Mouse (Mus musculus) stomach, embryonic 14.5 days (tissue): ENCODE results near the gene Eef1e1. TPM values are rescaled to one million over a fixed set of nuclear protein-coding genes. Genes with fewer than 3 reads are reported as not detected.

ENCODE experiments used
- ATAC-seq: fragments of 200-750 bp; cut with Nextera tagmentation; 2 replicates; pipeline ENCODE4 v1.8.0; 2017; ENCODE audit warnings: low read depth, moderate TSS enrichment; ENCODE audit not compliant: insufficient number of reproducible peaks, insufficient read depth, low FRiP score
- H3K27ac ChIP-seq: fragments of 300-500 bp; sonication (generic); 2 replicates; pipeline ENCODE4 v1.5.1; 2014; ENCODE audit warnings: mild to moderate bottlenecking, low read length, moderate library complexity, mixed read lengths
- H3K27me3 ChIP-seq: fragments of 300-500 bp; sonication (generic); 2 replicates; pipeline ENCODE4 v1.6.1; 2014; ENCODE audit warnings: low read length, control low read depth, mixed read lengths; ENCODE audit not compliant: control insufficient read depth, insufficient read depth
- H3K36me3 ChIP-seq: fragments of 300-500 bp; sonication (generic); 2 replicates; pipeline ENCODE4 v1.6.1; 2014; ENCODE audit warnings: mild to moderate bottlenecking, control low read depth, low read length, moderate library complexity, mixed read lengths; ENCODE audit not compliant: control insufficient read depth, insufficient read depth
- H3K4me1 ChIP-seq: fragments of 300-500 bp; sonication (generic); 2 replicates; pipeline ENCODE4 v1.6.1; 2014; ENCODE audit warnings: low read length, control low read depth, mixed read lengths; ENCODE audit not compliant: control insufficient read depth, insufficient read depth
- H3K4me2 ChIP-seq: fragments of 300-500 bp; sonication (generic); replicated peaks from 2 replicates; pipeline ENCODE4 v1.6.1; 2014; ENCODE audit warnings: low read depth, low read length, control low read depth
- H3K4me3 ChIP-seq: fragments of 300-500 bp; sonication (generic); 2 replicates; pipeline ENCODE4 v1.5.1; 2014; ENCODE audit warnings: low read depth, low read length, control low read depth
- H3K9ac ChIP-seq: fragments of 300-500 bp; sonication (generic); replicated peaks from 2 replicates; pipeline ENCODE4 v1.6.1; 2014; ENCODE audit warnings: low read depth, mild to moderate bottlenecking, control low read depth, low read length, moderate library complexity, mixed read lengths
- H3K9me3 ChIP-seq: fragments of 300-500 bp; sonication (generic); 2 replicates; pipeline ENCODE4 v1.6.1; 2016; ENCODE audit warnings: low read depth, low read length, control low read depth; ENCODE audit not compliant: control insufficient read depth
- WGBS: fragments of 180-500 bp; shearing (Covaris S2); extraction: QIAGEN DNeasy Blood & Tissue Kit; methylation state at CpG from one replicate; pipeline ENCODE4 v1.1.7; 2014; 5-methylcytosine and 5-hydroxymethylcytosine counted together
- polyA plus RNA-seq: library from polyadenylated mRNA; unstranded; fragments of >200 nt; fragmentation: Nextera tagmentation; extraction: Ambion mirVana; gene quantifications from 2 replicates; pipeline ENCODE4 v1.2.1, GENCODE M21; 2014

Eef1e1 gene
- polyA plus RNA-seq, 1 experiment from 2014 or later, result 46.4 TPM

DNA sequence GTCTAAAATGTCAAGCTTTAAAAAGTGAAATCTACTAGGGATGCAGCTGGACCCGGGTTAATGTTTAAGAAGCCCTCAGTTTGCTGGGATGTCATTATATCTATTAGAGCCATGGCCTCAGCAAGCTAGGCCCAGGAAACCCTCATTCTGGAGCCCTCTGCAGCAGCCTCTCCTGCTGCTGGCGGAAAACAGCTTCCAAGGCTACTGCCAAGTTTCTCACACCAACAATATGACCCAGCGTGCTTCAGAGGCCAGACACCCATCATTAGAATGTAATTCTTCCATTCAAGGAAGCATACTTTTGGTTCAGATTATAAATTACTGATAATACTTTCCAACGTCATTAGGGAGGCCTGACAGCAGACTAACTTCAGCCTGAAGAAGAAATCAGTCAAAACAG lies 42.0 kb downstream of the Eef1e1 start:
- no peaks in the 10 kb centered on the region for H3K4me1 ChIP-seq
- WGBS, result 75% methylated on average over 4 of the region's 4 CpGs
- H3K4me2 ChIP-seq, result no peak overlapping the region
- no peak overlapping the region for H3K4me3 ChIP-seq
- no peak overlapping the region for H3K27ac ChIP-seq
- no peak overlapping the region for H3K9ac ChIP-seq
- no peaks in the 10 kb centered on the region; the same call in 1 of the 2 replicates for H3K36me3 ChIP-seq
- H3K9me3 ChIP-seq, result no peaks in the 10 kb centered on the region
- no peaks in the 10 kb centered on the region for H3K27me3 ChIP-seq
- no peak for ATAC-seq

- Histone ChIP-seq H3K4me2 (no peak overlapping the region), H3K9ac (no peak overlapping the region), H3K4me1 (no peaks in the 10 kb centered on the region), H3K27ac (no peak overlapping the region), H3K36me3 (no peaks in the 10 kb centered on the region; the same call in 1 of the 2 replicates), H3K27me3 (no peaks in the 10 kb centered on the region), H3K4me3 (no peak overlapping the region), H3K9me3 (no peaks in the 10 kb centered on the region)
- no peak for ATAC-seq
- WGBS, result 78% methylated on average over 5 of the region's 5 CpGs
These were observed 43.2 kb downstream of the Eef1e1 start for GRCm38 (mm10) chr13:38615656-38616055.

GRCm38 (mm10) chr13:38614298-38614697 lies 44.6 kb downstream of the Eef1e1 start:
- 33% methylated on average over 5 of the region's 5 CpGs for WGBS
- H3K27me3 ChIP-seq, result no peaks in the 10 kb centered on the region
- no peak for ATAC-seq

DNA sequence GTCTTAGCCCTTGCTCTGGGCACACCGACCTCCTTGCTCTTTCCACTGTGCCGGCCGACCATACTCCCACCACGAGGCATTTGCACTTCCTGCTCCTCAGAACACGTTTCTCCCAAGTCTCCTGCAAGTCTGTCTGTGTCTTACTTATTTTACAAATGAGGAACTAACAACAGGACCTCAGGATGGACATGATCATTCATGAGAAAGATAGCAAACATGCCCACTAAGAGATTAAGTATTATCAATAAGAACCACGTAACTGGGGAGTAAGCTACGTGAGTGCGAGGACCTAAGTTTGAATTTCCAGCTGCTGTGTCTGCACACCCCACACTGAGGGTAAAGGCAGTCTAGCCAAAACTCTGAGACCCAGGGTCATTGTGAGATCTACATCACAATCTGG lies 45.3 kb downstream of the Eef1e1 start:
- Histone ChIP-seq H3K4me2 (no peak overlapping the region), H3K4me3 (no peak overlapping the region), H3K27ac (no peak overlapping the region), H3K4me1 (no peaks in the 10 kb centered on the region), H3K27me3 (no peaks in the 10 kb centered on the region), H3K9me3 (no peaks in the 10 kb centered on the region), H3K36me3 (no peaks in the 10 kb centered on the region; the same call in 1 of the 2 replicates), H3K9ac (no peak overlapping the region)
- 78% methylated on average over 8 of the region's 8 CpGs for WGBS
- ATAC-seq, result no peak

More at GRCm38 (mm10) chr13:38614298-38614697, 44.6 kb downstream of the Eef1e1 start:
- H3K36me3 ChIP-seq, result no peaks in the 10 kb centered on the region; the same call in 1 of the 2 replicates
- no peak overlapping the region for H3K9ac ChIP-seq
- H3K4me1 ChIP-seq, result no peaks in the 10 kb centered on the region
- H3K27ac ChIP-seq, result no peak overlapping the region
- H3K4me2 ChIP-seq, result no peak overlapping the region
- no peaks in the 10 kb centered on the region for H3K9me3 ChIP-seq
- no peak overlapping the region for H3K4me3 ChIP-seq

DNA sequence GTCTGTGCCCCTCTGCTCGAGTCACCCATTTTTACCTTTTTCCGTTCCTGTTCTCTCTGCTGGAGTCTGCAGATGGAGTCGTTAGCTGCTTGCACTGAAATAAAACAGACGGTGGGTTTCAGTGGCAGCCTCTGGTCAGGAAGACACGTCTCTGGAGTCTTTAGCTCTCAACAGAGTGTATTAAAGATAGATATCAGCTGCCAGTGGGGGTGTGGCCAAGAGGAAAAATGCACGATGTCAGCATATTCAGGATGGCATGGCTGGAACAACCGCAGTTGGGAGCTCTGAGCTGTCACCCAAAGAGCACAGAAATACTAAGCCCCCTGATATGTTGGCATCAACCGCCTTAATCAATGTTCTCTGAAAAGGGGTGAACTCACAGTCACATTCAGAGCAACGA lies 46.2 kb downstream of the Eef1e1 start:
- ATAC-seq, result no peak
- no peaks in the 10 kb centered on the region for H3K4me1 ChIP-seq
- no peaks in the 10 kb centered on the region; the same call in 1 of the 2 replicates for H3K36me3 ChIP-seq
- H3K9ac ChIP-seq, result no peak overlapping the region
- no peaks in the 10 kb centered on the region for H3K27me3 ChIP-seq
- no peak overlapping the region for H3K27ac ChIP-seq
- H3K9me3 ChIP-seq, result no peaks in the 10 kb centered on the region
- 67% methylated on average over 9 of the region's 9 CpGs for WGBS
- no peak overlapping the region for H3K4me3 ChIP-seq
- H3K4me2 ChIP-seq, result no peak overlapping the region

GRCm38 (mm10) chr13:38612179-38612578 lies 46.7 kb downstream of the Eef1e1 start:
- no peak overlapping the region for H3K9ac ChIP-seq
- no peaks in the 10 kb centered on the region for H3K4me1 ChIP-seq
- no peak overlapping the region for H3K27ac ChIP-seq
- no peak overlapping the region for H3K4me3 ChIP-seq
- no peaks in the 10 kb centered on the region; the same call in 1 of the 2 replicates for H3K36me3 ChIP-seq
- ATAC-seq, result no peak
- no peaks in the 10 kb centered on the region for H3K27me3 ChIP-seq
- 92% methylated on average over 4 of the region's 4 CpGs for WGBS
- H3K4me2 ChIP-seq, result no peak overlapping the region
- H3K9me3 ChIP-seq, result no peaks in the 10 kb centered on the region

DNA sequence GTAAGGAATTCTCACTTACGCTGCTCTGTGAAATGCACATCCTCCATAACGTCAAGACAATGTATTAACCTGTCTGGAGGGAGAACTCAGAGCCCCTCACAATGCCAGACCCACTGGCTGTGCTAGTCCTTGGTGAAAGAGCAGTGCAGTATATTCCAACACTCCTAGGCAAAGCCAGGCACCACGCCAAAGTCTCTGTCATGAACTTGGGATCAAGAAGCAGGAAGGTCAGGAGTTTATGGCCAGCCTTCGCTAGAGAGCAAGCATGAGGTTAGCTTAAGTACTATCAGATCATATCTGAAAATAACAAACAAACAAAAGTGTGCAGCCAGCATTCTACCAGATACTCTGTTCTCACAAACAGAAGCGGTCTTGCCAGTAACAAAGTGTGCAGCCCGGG lies 48.5 kb downstream of the Eef1e1 start:
- H3K4me1 ChIP-seq, result no peaks in the 10 kb centered on the region
- H3K4me2 ChIP-seq, result no peak overlapping the region
- no peak overlapping the region for H3K9ac ChIP-seq
- WGBS, result 77% methylated on average over 6 of the region's 6 CpGs
- no peak for ATAC-seq
- H3K9me3 ChIP-seq, result no peaks in the 10 kb centered on the region
- no peaks in the 10 kb centered on the region; the same call in 1 of the 2 replicates for H3K36me3 ChIP-seq
- no peaks in the 10 kb centered on the region for H3K27me3 ChIP-seq
- no peak overlapping the region for H3K27ac ChIP-seq
- no peak overlapping the region for H3K4me3 ChIP-seq

GRCm38 (mm10) chr13:38607130-38607529 lies 51.7 kb downstream of the Eef1e1 start:
- no peak for ATAC-seq
- H3K9me3 ChIP-seq, result no peaks in the 10 kb centered on the region
- H3K9ac ChIP-seq, result no peak overlapping the region
- no peak overlapping the region for H3K4me3 ChIP-seq
- H3K27ac ChIP-seq, result no peak overlapping the region
- peaks cover 9% of the 10 kb centered on the region; the same call in 1 of the 2 replicates for H3K4me1 ChIP-seq
- no peaks in the 10 kb centered on the region for H3K27me3 ChIP-seq
- WGBS, result 84% methylated on average over 6 of the region's 6 CpGs
- H3K36me3 ChIP-seq, result no peaks in the 10 kb centered on the region
- H3K4me2 ChIP-seq, result no peak overlapping the region

- no peak overlapping the region for H3K9ac ChIP-seq
- no peak overlapping the region for H3K4me2 ChIP-seq
- peaks cover 10% of the 10 kb centered on the region; the same call in 1 of the 2 replicates for H3K4me1 ChIP-seq
- no peak for ATAC-seq
- 82% methylated on average over 6 of the region's 6 CpGs for WGBS
- H3K4me3 ChIP-seq, result no peak overlapping the region
- H3K9me3 ChIP-seq, result no peaks in the 10 kb centered on the region
- H3K36me3 ChIP-seq, result no peaks in the 10 kb centered on the region
- no peaks in the 10 kb centered on the region for H3K27me3 ChIP-seq
- no peak overlapping the region for H3K27ac ChIP-seq
These were observed 53.5 kb downstream of the Eef1e1 start for GRCm38 (mm10) chr13:38605353-38605752.
